Mouse (Mus musculus): Measurements from ENCODE around the gene Myl9.

Gene Myl9

GRCm38 (mm10) chr2:156764747-156765146, 10.5 kb upstream of the Myl9 start:
- no peak for DNase-seq

DNA sequence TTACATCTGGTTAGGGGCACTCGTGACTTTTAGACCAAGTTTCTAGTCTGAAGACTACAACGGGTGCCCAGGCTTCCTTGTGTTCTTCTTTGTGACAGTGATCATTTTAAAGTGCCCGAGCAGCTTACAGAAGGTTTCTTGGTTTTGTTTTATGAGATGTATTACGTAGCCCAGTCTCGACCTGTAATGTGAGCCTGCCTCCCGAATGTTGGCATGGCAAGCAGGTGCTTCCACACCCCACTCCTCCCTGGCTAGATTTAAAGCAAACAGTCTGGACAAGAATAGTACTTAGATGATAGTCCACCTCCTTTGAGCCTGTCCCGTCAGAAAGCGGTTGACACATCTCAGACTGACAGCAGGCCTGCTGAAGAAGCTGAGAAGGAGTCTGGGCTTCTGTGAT, 9.6 kb upstream of the Myl9 start:
- no peak for DNase-seq

DNA sequence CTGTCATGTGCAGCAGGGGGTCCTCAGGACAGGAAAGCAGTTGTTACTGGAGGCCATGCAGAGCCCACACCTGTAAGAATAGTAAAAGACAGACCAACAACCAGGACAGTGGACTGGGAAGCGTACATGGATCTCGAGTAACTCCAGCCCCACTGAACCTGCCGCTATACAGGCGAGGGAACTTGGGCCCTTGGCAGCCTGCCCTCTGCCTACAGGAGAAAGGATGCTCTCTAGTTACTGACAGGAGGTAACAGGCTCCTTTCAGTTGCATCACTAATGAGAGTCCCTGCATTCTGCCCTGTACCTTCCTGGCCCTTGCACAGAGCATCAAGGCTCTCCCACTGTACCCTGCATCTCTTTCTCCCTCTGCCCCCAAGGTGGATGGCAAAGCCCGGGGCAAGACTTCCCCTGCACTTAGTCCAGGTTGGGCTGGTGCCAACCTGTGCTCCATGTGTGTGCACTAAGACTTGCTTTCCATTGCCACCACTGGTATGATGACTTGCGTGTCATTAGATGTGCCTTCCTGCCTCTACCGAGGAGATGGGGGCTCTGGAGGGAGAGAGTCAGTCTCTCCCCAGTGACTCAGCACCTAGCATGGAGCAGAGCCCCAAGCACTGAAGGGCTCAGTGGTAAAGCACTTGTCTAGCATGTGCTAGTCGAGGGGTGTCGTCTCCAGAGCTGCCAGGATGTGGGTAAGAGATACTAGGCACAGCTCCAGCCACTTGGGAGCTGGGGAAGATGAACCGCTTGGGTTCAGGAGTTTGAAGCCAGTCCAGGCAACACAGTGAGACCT, 8.8 kb upstream of the Myl9 start:
- DNase-seq = no peak

DNA sequence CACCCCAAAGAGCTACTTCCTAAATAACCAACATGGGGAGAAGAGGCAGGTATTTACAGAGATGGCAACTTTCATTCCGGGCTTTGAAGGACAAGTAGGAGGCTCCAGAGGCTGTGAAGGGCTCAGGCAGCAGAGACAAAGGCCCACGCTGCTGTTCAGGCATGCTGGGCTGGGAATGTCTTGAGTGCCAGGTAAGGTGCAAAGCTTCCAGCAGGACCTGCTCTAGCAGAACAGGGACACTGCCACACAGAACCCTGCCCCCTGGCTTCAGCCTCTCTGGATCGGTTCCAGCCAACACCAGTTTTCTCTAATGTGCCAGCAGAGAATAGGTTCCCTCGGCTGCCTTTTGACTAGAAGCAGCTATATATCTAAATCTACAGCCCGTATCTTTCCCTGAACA, 8.1 kb upstream of the Myl9 start:
- DNase-seq = no peak

- no peak for DNase-seq
Measured at GRCm38 (mm10) chr2:156769274-156769673, 5.9 kb upstream of the Myl9 start.

- DNase-seq = no peak
Measured at GRCm38 (mm10) chr2:156773470-156773869, 1.8 kb upstream of the Myl9 start.

- peak; percentile 14 for DNase-seq
Measured at GRCm38 (mm10) chr2:156774035-156774737, 1.0 kb upstream of the Myl9 start.

DNA sequence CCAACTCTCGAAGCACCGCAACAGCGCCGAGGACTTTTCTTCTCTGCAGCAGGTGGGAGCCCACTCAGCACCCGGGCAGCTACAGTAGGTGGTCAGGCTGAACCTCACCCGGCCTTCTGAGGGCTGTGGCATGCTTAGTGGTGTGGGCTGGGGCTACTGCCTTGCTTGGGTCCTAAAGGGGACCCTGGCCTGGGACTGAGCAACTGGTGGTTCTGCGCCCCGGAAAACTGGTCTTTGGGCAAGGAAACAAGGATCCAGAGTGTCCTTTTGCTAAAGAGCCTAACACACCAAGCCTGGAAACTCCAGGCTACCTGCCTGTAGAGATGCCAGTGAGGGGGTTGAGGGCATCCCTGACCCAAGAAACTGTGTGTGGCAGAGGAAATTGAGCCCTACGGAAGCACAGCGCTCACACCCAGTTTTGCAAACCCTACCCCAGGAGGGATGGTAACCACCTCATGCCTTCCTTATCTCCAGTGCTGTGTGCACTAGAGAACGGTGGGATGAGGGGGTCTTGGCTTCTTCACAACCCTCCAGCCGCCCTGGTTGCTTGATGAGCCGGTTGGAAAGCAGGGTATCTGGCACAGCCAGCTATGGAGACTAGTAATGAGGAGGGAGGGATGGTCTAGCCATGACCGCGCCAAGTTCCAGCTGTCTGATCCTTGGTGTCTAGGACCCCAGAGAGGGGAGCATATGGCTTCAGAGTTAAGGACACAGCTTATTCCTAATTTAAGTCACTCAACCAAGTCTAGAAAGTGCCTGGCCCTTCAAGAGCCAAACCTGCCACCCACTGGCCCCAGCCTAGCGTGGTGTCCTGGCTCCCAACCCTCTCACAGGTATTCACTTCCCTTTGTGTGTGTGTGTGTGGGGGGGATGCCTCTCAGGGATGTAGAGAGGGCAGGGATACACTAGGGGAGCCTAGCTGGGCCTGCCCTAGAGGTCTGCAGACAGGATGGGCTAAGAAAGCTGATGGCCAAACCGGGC, 525 bp downstream of the Myl9 start:
- no peak for DNase-seq

DNA sequence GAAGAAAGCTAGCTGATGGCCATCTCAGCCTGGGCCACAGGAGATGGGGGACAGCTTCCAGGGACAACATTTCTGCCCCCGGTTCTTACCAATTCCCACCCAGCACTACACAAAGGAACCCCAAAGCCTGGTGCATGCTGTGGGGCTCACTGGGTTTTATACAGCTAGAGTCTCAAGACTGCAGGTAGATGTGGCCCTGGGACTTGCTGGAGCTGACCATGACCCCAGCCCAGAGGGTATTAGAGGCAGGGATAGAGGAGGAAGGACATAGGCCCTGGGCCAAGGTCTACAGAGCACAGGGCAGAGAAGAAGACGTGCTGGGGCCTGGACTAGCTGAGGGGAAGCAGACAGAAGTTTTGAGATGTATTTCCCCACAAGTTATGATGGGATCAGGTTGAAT, 1.7 kb downstream of the Myl9 start:
- no peak for DNase-seq

DNA sequence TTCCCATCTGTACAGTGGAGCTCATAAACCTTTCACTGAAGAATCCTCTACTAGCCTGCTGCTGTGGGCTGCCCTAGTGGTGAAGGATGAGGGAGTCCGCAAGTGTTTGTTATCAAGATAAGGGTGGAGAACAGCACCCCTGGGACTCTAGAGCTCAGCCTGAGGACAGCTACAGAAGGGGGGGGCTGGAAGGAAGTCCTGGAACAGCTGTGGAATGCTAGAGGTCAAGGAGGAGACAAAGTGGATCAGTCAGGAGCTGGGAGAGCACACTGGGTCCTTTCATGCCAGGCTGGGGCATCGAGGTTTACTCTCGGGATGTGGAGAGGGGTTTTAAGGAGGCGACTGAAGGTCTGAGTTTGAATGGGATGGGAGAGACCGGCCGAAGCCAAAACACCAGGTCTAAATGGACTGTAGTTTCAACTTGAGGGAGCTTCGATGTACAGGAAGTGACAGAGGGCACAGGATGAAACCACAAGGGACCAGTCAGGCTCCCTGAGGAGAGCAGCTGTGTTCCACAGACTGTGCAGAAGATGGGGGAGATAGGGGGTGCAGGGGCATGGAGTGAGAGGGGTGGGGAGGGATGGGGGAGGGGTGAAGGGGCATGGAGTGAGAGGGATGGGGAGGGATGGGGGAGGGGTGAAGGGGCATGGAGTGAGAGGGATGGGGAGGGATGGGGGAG, 2.2 kb downstream of the Myl9 start:
- DNase-seq = no peak

- DNase-seq = no peak
Measured at GRCm38 (mm10) chr2:156778571-156778970, 3.4 kb downstream of the Myl9 start.

GRCm38 (mm10) chr2:156779036-156779435, 3.8 kb downstream of the Myl9 start:
- no peak for DNase-seq

DNA sequence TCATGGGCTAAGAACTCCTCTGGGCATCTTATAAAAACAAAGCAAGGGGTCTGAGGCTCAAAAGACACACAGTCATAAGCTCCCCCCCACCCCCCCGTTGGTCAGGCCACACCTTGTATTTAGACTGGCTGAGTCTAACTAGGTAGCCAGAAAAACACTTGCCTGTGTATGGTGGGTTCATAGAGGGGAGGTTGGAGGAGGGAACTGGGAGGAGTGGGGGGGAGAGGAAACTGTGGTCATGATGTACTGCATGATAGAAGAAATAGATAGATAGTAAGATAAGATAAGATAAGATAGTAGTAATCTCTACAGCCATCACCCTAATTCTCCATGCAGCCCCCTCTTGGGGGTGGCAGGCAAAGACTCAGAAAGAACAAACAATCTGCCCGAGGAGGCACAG, 4.3 kb downstream of the Myl9 start:
- DNase-seq = no peak

DNA sequence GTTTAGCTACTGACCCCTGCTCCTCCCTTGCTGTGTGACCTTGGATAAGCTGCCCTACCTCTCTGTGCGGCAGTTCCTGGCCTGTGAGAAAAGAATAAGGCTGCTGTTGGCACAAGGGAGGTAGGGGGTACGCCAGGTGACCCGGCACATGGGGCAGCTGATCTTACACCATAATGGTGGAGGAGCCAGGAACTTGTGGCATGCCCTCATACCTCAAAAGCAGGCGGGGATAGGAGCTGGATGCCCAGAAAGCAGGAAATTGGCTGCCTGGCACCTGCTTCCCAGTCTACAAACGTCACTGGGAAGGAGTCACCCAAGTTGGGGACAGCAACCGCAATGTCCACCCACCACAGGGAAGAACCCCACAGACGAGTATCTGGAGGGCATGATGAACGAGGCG, 4.9 kb downstream of the Myl9 start:
- no peak for DNase-seq

DNA sequence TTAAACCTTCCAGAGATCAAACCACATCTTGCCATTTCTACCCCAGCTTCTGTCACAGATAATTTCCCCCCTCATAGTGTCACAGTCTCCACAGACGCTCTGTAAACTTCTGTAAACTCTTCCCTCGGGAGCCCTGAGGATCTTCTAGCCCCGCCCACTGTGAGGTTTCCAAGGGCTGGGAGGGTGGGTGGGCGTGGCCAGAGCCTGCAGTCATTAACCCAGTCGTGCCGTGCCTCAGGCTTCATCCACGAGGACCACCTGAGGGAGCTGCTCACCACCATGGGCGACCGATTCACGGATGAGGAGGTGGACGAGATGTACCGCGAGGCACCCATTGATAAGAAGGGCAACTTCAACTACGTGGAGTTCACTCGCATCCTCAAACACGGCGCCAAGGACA, 5.5 kb downstream of the Myl9 start:
- DNase-seq = peak; percentile 74

DNA sequence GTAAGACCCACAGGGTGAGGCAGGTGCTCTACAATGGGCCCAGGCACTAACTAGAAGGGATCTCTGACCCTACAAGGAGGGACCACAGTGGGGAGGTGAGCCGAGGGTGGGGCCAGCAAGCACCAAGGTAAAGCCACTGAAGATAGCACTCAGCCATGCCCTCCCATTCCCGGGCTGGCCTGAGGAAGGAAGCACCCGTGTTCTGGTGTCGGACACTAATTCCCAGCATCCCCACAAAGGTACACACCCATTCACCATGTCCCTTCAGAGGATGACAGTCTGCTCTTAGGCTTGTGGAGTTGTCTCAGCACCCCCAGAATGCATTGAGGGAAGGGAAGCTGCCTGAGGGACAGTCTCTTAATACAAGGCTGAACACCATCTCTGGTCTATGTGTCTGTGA, 6.1 kb downstream of the Myl9 start:
- DNase-seq = no peak

GRCm38 (mm10) chr2:156781836-156782480, 6.7 kb downstream of the Myl9 start:
- no peak for DNase-seq

DNA sequence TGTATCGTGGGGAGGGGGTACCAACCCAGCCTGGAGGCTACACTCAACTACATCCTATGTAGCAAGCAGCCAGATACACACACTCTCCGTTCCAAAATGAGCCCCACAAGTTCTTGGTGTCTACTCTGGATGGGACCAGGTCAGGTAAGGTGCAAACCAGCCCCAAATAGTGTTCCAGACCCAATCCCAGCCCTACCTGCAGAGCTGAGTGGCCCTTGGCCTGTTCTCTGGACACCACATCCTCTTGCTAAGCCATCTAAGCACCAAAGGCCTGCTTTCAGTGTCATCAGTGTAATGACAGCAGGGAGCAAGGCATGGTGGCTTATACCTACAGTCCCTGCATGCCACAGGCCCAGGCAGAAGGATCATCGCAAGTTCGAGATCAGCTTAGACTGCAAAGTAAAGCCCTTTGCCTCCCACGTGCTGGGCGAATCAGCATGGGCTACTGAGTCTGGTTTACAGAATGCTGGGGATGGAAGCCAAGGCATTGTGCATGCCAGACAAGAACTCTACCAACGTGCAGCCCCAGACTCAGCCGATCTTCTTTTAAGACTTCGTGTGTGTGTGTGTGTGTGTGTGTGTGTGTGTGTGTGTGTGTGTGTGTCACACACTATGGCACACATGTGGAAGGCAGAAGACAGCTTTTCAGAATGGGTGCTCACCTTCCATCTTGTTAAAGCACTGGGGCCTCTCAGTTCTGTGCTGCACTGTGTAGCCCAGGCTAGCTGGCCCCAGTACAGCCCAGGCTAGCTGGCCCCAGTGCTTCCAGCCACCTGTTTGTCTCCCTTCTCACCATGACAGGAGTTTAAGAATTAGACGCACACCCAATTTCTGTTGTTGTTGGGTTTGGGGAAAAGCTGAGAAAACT, 7.5 kb downstream of the Myl9 start:
- no peak for DNase-seq

DNA sequence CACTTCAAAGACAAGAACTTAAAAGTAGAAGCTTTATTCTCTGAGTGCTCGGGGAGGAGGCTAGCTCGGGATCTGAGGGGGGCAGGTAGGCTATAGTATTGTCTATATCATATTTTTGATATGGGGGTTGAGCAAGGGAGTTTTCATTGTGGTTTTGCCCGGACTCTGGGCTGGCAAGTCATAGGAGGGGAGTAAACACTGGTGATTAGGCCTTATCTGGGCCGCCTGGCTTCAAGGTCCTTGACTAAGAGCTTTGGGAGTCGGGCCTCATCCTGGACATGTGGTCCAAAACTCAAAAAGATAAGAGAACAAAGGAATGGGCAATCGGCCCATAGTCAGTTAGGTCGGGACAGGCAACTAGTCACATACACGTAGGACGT, 8.1 kb downstream of the Myl9 start:
- no peak for DNase-seq

DNA sequence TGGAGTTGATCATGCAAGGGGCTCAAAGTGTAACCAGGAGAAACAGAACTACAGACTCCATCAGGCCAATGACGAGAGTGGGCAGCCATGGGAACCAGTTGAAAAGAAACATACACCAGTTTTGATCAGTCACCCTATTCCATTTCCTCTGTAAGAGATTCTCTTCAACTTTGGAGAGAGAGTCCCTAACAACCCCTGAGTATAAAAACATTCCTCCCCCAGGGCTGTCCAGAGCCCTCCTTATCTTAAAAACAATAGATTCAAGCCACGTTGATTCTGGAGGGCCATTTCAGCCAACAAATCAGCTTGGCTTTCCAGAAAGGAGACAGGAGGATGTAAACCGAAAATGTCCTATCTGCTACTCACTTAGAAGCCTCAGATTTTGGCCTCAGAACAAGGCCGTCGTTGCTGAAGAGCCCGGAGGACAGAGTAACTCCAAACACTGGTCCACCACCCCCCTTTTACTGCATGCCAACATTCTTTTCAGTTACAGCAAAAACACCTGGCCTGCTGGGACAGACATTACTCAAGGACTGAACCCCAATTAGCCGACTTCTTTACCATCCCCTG, 8.9 kb downstream of the Myl9 start:
- no peak for DNase-seq

- no peak for DNase-seq
Measured at GRCm38 (mm10) chr2:156784891-156785290, 9.7 kb downstream of the Myl9 start.
